Mouse (Mus musculus) C2C12 (cell line): ENCODE measurements at regions not wholly inside any gene's neighbourhood (a gene's known extent, or its start where the extent isn't known, plus 50 kb on each side); places are given as distances from the start of the nearest gene placed in this dataset.

Experiments used
- H3K27me3 ChIP-seq: one replicate; pipeline ENCODE4 v1.6.1; 2011; ENCODE audit not compliant: control insufficient read depth, insufficient read depth, insufficient read length
- H3K36me3 ChIP-seq: one replicate; pipeline ENCODE4 v1.6.1; 2011; ENCODE audit not compliant: control insufficient read depth, insufficient read depth
- H3K4me3 ChIP-seq: one replicate; pipeline ENCODE4 v1.5.1; 2011; ENCODE audit warnings: mild to moderate bottlenecking, control low read depth; ENCODE audit not compliant: poor library complexity, insufficient read depth, severe bottlenecking
- H3K79me2 ChIP-seq: one replicate; pipeline ENCODE4 v1.6.1; 2011; ENCODE audit not compliant: control insufficient read depth, insufficient read depth
- H3K79me3 ChIP-seq: one replicate; pipeline ENCODE4 v1.6.1; 2011; ENCODE audit warnings: low read depth, control low read depth
- H3ac ChIP-seq: one replicate; pipeline ENCODE3; 2011; ENCODE audit warnings: low read depth; ENCODE audit not compliant: control insufficient read depth, insufficient read length
- CEBPB ChIP-seq: IDR thresholded peaks from one replicate; pipeline ENCODE4 v1.6.1; 2011; ENCODE audit warnings: low read depth, mild to moderate bottlenecking, control low read depth, moderate library complexity
- CTCF ChIP-seq: IDR thresholded peaks from one replicate; pipeline ENCODE4 v1.5.1; 2011; ENCODE audit not compliant: control insufficient read depth, insufficient read depth, insufficient read length
- FOSL1 ChIP-seq: IDR thresholded peaks from one replicate; pipeline ENCODE4 v1.8.0; 2011; ENCODE audit warnings: mild to moderate bottlenecking, low read length; ENCODE audit not compliant: poor library complexity, insufficient read depth, severe bottlenecking
- MAX ChIP-seq: IDR thresholded peaks from one replicate; pipeline ENCODE4 v1.6.1; 2011; ENCODE audit warnings: mild to moderate bottlenecking, control low read depth
- MYOD1 ChIP-seq: IDR thresholded peaks from one replicate; pipeline ENCODE4 v1.6.1; 2011; ENCODE audit warnings: low read depth; ENCODE audit not compliant: control insufficient read depth, insufficient read length
- MYOG ChIP-seq: IDR thresholded peaks from one replicate; pipeline ENCODE4 v1.6.1; 2011; ENCODE audit not compliant: control insufficient read depth, insufficient read length; ENCODE audit errors: extremely low read depth
- USF1 ChIP-seq: IDR thresholded peaks from one replicate; pipeline ENCODE4 v1.6.1; 2011; ENCODE audit warnings: low read depth, mild to moderate bottlenecking, control low read depth, moderate library complexity

DNA sequence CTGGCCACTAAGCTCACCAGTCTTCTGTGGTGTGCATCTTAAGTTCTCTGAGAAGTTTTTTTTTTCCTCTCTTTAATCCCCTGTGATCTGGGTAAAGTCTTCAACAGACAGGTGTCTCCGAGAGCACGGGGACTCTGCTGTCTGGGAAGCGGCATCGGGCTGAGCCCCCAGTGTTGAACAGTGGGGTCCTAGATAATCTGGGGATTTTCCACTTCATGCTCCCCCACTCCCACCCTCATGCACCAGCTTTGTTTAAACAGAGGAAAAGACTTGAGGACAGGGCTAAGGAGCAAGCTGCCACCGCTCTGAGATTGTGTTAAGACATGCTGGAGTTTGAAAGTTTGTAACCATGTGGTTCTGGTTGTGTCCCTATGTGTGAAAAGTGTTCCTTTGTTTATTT is 538.4 kb downstream of the Ccdc171 start:
- H3ac ChIP-seq = no peak overlapping the region
- no peaks in the 10 kb centered on the region for H3K79me2 ChIP-seq
- TF ChIP-seq MYOD1 (no peak), MYOG (no peak), CTCF (no peak), CEBPB (no peak), MAX (no peak), FOSL1 (no peak), USF1 (no peak)
- no peaks in the 10 kb centered on the region for H3K79me3 ChIP-seq
- H3K4me3 ChIP-seq = no peak overlapping the region
- H3K36me3 ChIP-seq = no peaks in the 10 kb centered on the region
- H3K27me3 ChIP-seq = no peaks in the 10 kb centered on the region

DNA sequence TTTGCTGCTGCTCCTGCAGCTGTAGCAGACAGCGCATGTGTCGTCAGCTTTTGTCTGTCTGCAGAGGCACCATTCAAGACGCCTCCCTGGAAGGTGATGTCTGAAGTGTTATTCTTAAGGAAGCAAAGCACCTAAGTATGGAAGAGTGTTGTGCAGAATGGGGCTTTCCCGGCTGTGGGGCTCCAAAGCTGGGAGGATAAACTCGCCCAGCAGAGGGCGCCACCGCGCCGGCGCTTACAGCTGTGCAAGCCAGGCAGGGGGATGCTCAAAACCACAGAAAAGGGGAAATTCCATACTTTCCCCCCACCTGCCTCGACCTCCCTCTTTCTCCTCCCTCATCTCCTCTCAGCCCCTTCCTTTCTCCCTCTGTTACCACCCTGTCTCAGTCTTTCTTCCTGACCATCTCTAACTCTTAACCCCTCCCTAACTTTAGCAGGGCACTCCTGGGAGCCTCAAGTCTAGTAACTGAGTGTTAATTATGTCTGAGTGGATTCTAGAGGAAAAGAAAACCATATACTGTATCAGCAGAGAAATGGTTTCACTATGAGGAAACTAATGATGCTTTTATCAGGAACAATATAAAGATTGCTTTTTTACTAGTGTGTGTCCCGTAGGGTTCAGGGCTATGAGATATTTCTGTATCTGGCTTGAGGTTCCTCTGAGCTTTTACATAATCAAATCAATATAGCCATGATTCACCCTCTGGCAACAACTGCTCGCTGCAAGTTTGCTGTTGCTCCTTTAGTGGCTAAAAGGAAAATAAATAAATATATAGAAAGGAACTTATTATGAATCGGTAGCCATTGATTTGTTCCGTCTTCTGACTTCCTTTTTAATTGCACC is 539.5 kb downstream of the Ccdc171 start:
- no peaks in the 10 kb centered on the region for H3K79me2 ChIP-seq
- H3K79me3 ChIP-seq = no peaks in the 10 kb centered on the region
- no peak overlapping the region for H3K4me3 ChIP-seq
- H3ac ChIP-seq = no peak overlapping the region
- H3K27me3 ChIP-seq = no peaks in the 10 kb centered on the region
- TF ChIP-seq MYOG (no peak), CTCF (peak; percentile 74)
- no peaks in the 10 kb centered on the region for H3K36me3 ChIP-seq

DNA sequence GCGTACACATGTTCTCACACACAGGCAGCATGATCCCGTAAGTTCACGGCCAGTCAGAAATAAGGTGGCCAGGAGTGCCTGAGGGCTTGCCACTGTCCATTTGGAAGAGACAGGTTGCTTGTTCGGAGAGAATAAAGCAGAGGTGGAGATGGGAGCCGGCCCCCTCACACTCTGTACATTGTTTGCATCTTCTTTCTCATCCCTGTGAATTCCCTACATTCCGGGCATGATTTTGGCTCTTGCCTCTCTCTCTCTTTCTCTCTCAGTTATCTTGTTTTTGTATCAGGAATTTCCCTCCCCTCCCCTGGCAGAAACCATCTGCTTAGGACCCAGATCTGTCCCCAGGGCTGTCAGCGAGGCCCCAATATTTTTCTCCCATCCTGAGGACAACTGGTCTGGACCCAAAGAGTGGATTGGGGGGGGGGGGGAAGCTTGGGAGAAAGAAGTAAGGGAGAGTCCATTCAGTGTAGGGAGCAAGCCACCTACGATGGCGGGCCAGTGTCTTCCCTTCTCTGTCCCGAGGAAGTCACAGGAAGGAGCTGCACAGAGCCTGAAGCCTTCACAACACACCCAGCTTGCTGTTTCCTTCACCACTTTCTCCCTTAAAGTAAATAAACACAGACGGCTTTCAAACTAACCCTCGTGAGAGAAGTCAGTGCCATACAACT is 540.2 kb downstream of the Ccdc171 start:
- no peaks in the 10 kb centered on the region for H3K79me2 ChIP-seq
- no peaks in the 10 kb centered on the region for H3K27me3 ChIP-seq
- H3K4me3 ChIP-seq = no peak overlapping the region
- H3K79me3 ChIP-seq = no peaks in the 10 kb centered on the region
- no peak overlapping the region for H3ac ChIP-seq
- no peaks in the 10 kb centered on the region for H3K36me3 ChIP-seq
- TF ChIP-seq USF1 = no peak
- TF ChIP-seq FOSL1 = no peak
- no peak for TF ChIP-seq MYOD1
- TF ChIP-seq MYOG = no peak
- no peak for TF ChIP-seq CTCF
- TF ChIP-seq CEBPB = no peak
- no peak for TF ChIP-seq MAX

DNA sequence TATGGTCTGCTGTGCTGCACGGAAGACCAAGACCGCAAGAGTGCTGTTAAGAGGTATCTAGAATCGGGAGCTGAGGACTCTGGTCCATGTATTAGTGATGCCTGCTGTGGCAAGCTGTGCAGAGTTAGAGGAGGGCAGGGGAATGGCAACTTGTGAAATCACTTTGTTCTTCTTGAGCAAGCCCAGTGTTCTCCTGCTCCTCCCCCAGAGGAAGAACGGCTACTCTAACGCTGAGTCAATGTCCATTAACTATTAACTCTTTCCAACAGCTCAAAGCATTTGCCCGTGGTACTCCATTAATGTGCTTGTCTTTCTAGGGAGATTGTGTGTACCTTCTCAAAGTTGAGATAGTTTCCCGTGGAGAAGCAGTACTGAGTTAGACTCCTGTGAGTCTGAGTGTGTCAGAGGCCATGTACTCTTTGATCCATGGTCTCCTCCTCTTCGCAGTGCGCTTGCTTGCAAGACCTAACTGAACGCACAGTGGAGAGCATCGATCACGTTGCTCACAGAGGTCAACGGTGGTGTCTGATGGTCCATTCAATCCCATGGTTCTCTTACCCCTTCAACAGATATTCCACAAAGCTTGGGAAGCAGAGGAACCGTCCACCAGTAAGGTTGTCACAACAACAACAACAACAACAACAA is 542.7 kb downstream of the Ccdc171 start:
- Histone ChIP-seq H3K27me3 (no peaks in the 10 kb centered on the region), H3ac (no peak overlapping the region), H3K79me3 (no peaks in the 10 kb centered on the region), H3K4me3 (no peak overlapping the region), H3K36me3 (no peaks in the 10 kb centered on the region), H3K79me2 (no peaks in the 10 kb centered on the region)
- TF ChIP-seq MYOD1 (no peak), CEBPB (no peak), MYOG (no peak), USF1 (no peak), CTCF (no peak), FOSL1 (no peak), MAX (no peak)

DNA sequence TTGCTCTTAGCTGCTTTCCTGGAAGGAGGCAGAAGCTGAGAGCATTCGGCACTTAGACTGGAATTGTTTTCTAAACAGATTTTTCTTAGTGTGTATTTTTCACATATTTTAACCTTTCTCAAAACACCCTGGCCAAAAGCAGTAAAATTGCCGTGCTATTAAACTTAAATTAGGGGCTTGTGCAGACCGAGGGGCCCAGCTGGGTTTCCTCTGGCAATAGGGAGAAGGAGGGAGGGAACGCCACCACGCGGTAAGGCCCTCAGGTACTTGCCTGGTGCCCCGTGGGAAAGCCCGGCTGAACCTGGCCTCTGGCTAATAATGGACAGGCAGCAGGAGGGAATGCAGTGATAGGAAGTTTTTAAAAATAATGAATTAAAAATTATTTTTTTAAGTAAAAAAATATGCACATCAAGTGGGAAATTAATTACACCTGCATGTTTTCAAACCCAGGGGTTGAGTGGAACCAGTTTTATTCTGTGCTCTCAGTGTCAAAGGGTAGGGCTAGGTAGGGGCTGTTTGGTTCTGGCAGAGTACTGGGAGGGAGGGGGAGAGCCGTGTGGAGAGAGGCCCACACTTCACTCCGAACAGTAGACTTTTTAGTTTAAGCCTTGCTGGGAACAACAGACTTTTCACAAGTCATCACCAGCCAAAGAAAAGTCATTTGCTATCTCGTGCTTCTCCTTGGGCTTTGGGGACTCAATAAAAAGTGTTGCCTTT is 543.8 kb downstream of the Ccdc171 start:
- no peak for TF ChIP-seq MAX
- TF ChIP-seq CEBPB = no peak
- no peak for TF ChIP-seq FOSL1
- no peak for TF ChIP-seq CTCF
- no peak for TF ChIP-seq MYOD1
- TF ChIP-seq USF1 = no peak
- no peak for TF ChIP-seq MYOG
- no peaks in the 10 kb centered on the region for H3K79me3 ChIP-seq
- no peaks in the 10 kb centered on the region for H3K36me3 ChIP-seq
- H3K27me3 ChIP-seq = no peaks in the 10 kb centered on the region
- H3K4me3 ChIP-seq = no peak overlapping the region
- no peaks in the 10 kb centered on the region for H3K79me2 ChIP-seq
- no peak overlapping the region for H3ac ChIP-seq
